Mouse (Mus musculus): ENCODE data around the gene Pax1. TPM values are rescaled to one million over a fixed set of nuclear protein-coding genes. Genes with fewer than 3 reads are reported as not detected.

The Pax1 gene
- total and polyA plus RNA-seq, 2 experiments from 2014 or later, result 0.49 TPM; not detected in 1

DNA sequence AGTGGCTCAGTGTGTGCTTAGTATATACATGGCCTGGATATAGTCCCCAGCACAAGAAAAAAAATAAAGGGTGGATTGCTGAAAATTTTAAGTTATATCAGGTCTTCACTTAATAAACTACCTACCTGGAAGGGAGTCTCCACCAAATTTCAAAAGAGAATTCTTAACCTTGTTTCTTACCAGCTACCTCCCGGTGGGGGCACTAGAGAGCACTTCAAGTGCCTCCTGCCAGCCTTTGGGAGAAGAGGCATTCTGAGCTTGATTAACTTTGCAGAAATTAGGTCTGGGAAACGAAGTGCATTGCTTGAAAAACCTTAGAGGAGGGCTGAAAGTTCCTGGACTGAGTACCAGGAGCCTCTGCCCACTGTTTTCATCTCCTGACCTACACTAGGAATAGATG is 19.5 kb upstream of the Pax1 start:
- ATAC-seq (ENCODE audit: low FRiP score) (no peak), DNase-seq (ENCODE audit: low spot score) (peak; percentile 31)

GRCm38 (mm10) chr2:147359716-147360115 is 2.0 kb upstream of the Pax1 start:
- TF ChIP-seq CTCF (IDR thresholded peaks at IDR 0.05), result no peak
- no peaks in the 10 kb centered on the region for H3K4me1 ChIP-seq (ENCODE audit: insufficient read depth, low read length)
- H3K27ac ChIP-seq (ENCODE audit: low read depth, low read length), result no peak overlapping the region
- no peak for DNase-seq (ENCODE audit: low spot score)
- H3K9me3 ChIP-seq (ENCODE audit: low read length), result no peaks in the 10 kb centered on the region
- 3% methylated on average over 4 of the region's 4 CpGs for WGBS
- H3K27me3 ChIP-seq (ENCODE audit: insufficient read depth, low read length), result peaks cover 87% of the 10 kb centered on the region
- no peak overlapping the region for H3K4me3 ChIP-seq (ENCODE audit: low read depth, low read length)
- no peak overlapping the region for H3K4me2 ChIP-seq (ENCODE audit: low read depth, low read length, poor library complexity, severe bottlenecking)
- no peak for ATAC-seq (ENCODE audit: low FRiP score)
- H3K36me3 ChIP-seq (ENCODE audit: insufficient read depth, low read length), result no peaks in the 10 kb centered on the region
- H3K9ac ChIP-seq (replicated peaks; ENCODE audit: low read length, poor library complexity, severe bottlenecking), result no peak overlapping the region

More for the DNA sequence above, 19.5 kb upstream of the Pax1 start:
- Histone ChIP-seq H3K27ac (ENCODE audit: low read depth, low read length) (no peak overlapping the region), H3K4me2 (ENCODE audit: low read depth, low read length, poor library complexity, severe bottlenecking) (no peak overlapping the region), H3K9ac (replicated peaks; ENCODE audit: low read length, poor library complexity, severe bottlenecking) (no peak overlapping the region), H3K27me3 (ENCODE audit: insufficient read depth, low read length) (no peaks in the 10 kb centered on the region), H3K4me1 (ENCODE audit: insufficient read depth, low read length) (no peaks in the 10 kb centered on the region), H3K4me3 (ENCODE audit: low read depth, low read length) (no peak overlapping the region), H3K9me3 (ENCODE audit: low read length) (no peaks in the 10 kb centered on the region), H3K36me3 (ENCODE audit: insufficient read depth, low read length) (no peaks in the 10 kb centered on the region)
- 20% methylated on average over 2 of the region's 2 CpGs for WGBS
- peak; percentile 53 for TF ChIP-seq CTCF (IDR thresholded peaks at IDR 0.05)

GRCm38 (mm10) chr2:147360401-147360800 is 1.3 kb upstream of the Pax1 start:
- H3K27me3 ChIP-seq (ENCODE audit: insufficient read depth, low read length), result peaks cover 88% of the 10 kb centered on the region
- H3K4me1 ChIP-seq (ENCODE audit: insufficient read depth, low read length), result no peaks in the 10 kb centered on the region
- no peak overlapping the region for H3K9ac ChIP-seq (replicated peaks; ENCODE audit: low read length, poor library complexity, severe bottlenecking)
- no peaks in the 10 kb centered on the region for H3K9me3 ChIP-seq (ENCODE audit: low read length)
- H3K4me3 ChIP-seq (ENCODE audit: low read depth, low read length), result no peak overlapping the region
- no peak for TF ChIP-seq CTCF (IDR thresholded peaks at IDR 0.05)
- no peak for DNase-seq (ENCODE audit: low spot score)
- no peak overlapping the region for H3K27ac ChIP-seq (ENCODE audit: low read depth, low read length)
- WGBS, result 1% methylated on average over 7 of the region's 7 CpGs
- ATAC-seq (ENCODE audit: low FRiP score), result no peak
- H3K4me2 ChIP-seq (ENCODE audit: low read depth, low read length, poor library complexity, severe bottlenecking), result no peak overlapping the region
- no peaks in the 10 kb centered on the region for H3K36me3 ChIP-seq (ENCODE audit: insufficient read depth, low read length)

GRCm38 (mm10) chr2:147360856-147361255 is 869 bp upstream of the Pax1 start:
- Histone ChIP-seq H3K9ac (replicated peaks; ENCODE audit: low read length, poor library complexity, severe bottlenecking) (no peak overlapping the region), H3K9me3 (ENCODE audit: low read length) (no peaks in the 10 kb centered on the region), H3K4me3 (ENCODE audit: low read depth, low read length) (no peak overlapping the region), H3K4me2 (ENCODE audit: low read depth, low read length, poor library complexity, severe bottlenecking) (no peak overlapping the region), H3K27ac (ENCODE audit: low read depth, low read length) (no peak overlapping the region), H3K4me1 (ENCODE audit: insufficient read depth, low read length) (no peaks in the 10 kb centered on the region), H3K36me3 (ENCODE audit: insufficient read depth, low read length) (no peaks in the 10 kb centered on the region), H3K27me3 (ENCODE audit: insufficient read depth, low read length) (peaks cover 88% of the 10 kb centered on the region)
- DNase-seq (ENCODE audit: low spot score) (no peak), ATAC-seq (ENCODE audit: low FRiP score) (no peak)
- 3% methylated on average over 5 of the region's 5 CpGs for WGBS
- no peak for TF ChIP-seq CTCF (IDR thresholded peaks at IDR 0.05)

- TF ChIP-seq CTCF (IDR thresholded peaks at IDR 0.05), result peak; percentile 53
- Histone ChIP-seq H3K4me2 (ENCODE audit: low read depth, low read length, poor library complexity, severe bottlenecking) (no peak overlapping the region), H3K9ac (replicated peaks; ENCODE audit: low read length, poor library complexity, severe bottlenecking) (no peak overlapping the region), H3K4me3 (ENCODE audit: low read depth, low read length) (no peak overlapping the region), H3K27ac (ENCODE audit: low read depth, low read length) (no peak overlapping the region), H3K9me3 (ENCODE audit: low read length) (0 out of 2 replicates have a peak, but pooled peaks cover 2% of the 10 kb centered on the region), H3K36me3 (ENCODE audit: insufficient read depth, low read length) (no peaks in the 10 kb centered on the region), H3K4me1 (ENCODE audit: insufficient read depth, low read length) (no peaks in the 10 kb centered on the region), H3K27me3 (ENCODE audit: insufficient read depth, low read length) (peaks cover 93% of the 10 kb centered on the region)
- 2% methylated on average over 18 of the region's 18 CpGs for WGBS
- ATAC-seq (ENCODE audit: low FRiP score) (no peak), DNase-seq (ENCODE audit: low spot score) (no peak)
These were observed 591 bp downstream of the Pax1 start for GRCm38 (mm10) chr2:147362316-147362715.

DNA sequence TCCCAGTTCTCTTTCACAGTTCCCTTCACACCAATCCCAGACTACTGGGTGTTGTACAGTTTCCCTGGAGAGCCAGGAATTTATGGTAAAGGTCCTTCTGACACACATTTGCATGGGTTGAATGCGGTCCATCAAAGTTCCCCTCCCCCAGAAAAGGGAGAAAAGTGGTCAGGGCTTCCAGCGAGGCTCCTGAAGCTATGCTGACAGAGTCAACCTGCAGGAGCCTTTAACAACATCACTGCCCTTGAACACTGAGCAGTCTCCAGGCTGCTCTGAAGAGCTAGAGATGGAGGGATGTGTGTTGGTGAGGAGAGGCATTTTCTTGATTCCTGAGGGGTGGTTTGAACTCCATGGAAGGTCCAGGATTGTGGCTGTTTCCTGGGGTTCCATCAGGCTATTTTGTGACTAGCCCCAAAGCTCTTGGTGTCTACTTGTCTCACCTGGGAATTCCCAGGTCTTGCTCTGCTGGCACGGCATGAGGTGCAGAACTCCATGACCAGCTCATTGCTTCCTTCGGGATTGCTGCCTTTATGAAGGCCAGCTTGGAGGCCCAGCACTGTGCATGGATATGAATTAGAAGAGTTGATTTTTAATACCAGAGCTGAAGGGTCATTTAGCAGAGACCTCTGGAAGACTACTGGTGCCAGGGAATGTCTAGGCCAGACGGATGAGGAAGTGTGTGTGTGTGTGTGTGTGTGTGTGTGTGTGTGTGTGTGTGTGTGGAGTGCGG is 1.8 kb downstream of the Pax1 start:
- Histone ChIP-seq H3K4me3 (ENCODE audit: low read depth, low read length) (no peak overlapping the region), H3K9me3 (ENCODE audit: low read length) (0 out of 2 replicates have a peak, but pooled peaks cover 3% of the 10 kb centered on the region), H3K27me3 (ENCODE audit: insufficient read depth, low read length) (peaks cover 97% of the 10 kb centered on the region), H3K4me2 (ENCODE audit: low read depth, low read length, poor library complexity, severe bottlenecking) (no peak overlapping the region), H3K36me3 (ENCODE audit: insufficient read depth, low read length) (no peaks in the 10 kb centered on the region), H3K9ac (replicated peaks; ENCODE audit: low read length, poor library complexity, severe bottlenecking) (no peak overlapping the region), H3K27ac (ENCODE audit: low read depth, low read length) (no peak overlapping the region), H3K4me1 (ENCODE audit: insufficient read depth, low read length) (no peaks in the 10 kb centered on the region)
- ATAC-seq (ENCODE audit: low FRiP score) (no peak), DNase-seq (ENCODE audit: low spot score) (no peak)
- no peak for TF ChIP-seq CTCF (IDR thresholded peaks at IDR 0.05)
- 11% methylated on average over 5 of the region's 6 CpGs for WGBS

Data from midbrain, postnatal 0 days (tissue).